Mouse (Mus musculus): ENCODE measurements around the gene Batf3.
"Not testable (repeated sequence)": the region's sequence is repeated elsewhere in the genome, so short reads cannot be mapped to it uniquely, and the experiment has no call there.

The Batf3 gene

DNA sequence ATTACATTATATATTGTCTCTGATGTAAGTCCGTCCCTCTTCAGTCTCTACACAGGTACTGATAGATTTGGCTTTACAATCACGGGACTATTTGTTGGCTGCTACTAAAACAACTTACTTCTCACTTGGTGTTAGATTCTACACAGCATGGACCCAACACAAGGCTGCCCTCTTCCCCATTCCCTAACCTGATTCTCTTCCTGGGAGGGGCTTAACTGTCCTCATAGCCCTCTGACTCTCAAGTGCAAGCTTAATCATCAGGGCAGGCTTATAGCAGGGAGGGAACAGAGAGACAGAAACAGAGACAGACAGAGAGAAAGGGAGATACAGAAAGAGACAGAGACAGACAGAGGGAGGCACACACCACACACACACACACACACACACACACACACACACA lies 34.0 kb downstream of the Batf3 start:
- DNase-seq (ENCODE audit: low read depth, low spot score), result no peak

DNA sequence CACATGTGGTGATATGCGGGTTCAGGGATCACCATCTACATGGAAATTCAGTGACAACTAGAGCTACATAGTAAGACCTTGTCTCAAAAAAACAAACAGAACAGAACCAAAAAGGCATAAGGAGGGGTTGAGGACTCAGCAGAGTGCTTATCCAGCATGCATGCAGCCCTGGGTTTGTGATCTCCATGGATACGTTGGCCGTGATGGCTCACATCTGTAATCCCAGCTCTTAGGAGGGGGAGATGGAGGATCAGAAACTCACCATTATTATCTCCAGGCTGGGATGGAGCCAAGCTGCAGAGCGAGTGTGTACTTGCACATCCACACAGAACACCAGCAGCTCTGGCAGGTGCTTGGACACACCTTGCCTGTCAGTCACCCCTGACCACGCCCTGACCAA lies 34.6 kb downstream of the Batf3 start:
- DNase-seq (ENCODE audit: low read depth, low spot score), result no peak

- no peak for DNase-seq (ENCODE audit: low read depth, low spot score)
Observed at GRCm38 (mm10) chr1:191132934-191133333, 35.3 kb downstream of the Batf3 start.

DNA sequence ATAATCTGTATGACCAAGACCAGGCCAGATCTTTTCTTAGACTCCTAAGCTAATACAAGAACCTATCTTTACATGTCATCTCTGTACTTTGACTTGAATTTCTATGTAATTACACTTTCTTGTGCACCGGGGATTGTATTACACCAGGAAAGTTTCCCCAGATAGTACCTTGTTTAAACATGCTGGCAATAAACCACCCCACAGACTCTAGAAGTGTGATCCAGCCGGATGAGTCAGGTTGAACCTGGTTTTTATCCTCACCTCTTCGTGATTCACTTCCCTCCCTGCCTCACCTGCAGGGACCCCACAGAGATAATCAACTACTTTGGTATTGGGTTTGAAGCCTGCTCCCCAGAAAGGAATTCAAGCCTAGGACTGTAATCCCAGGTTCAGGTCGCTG lies 37.8 kb downstream of the Batf3 start:
- DNase-seq (ENCODE audit: low read depth, low spot score), result no peak

DNA sequence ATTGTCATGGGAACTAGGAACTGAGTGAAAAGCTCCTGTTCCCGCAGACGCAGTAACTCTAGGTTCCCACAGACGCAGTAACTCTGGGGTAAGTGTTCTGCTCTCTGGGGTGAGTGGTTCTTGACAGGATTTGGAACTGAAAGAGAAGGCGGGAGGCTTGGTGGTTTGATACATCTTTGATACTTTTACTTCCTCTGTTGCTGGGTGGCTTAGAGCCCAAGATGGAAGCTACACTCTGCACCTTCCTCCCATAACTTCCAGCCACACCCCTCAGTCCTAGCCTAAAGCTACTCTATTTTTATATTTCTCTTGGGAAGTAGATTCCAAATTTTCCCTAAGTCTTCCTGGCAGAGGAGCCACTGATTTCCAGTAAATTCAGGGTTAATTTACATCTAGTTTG lies 40.8 kb downstream of the Batf3 start:
- no peak for DNase-seq (ENCODE audit: low read depth, low spot score)

DNA sequence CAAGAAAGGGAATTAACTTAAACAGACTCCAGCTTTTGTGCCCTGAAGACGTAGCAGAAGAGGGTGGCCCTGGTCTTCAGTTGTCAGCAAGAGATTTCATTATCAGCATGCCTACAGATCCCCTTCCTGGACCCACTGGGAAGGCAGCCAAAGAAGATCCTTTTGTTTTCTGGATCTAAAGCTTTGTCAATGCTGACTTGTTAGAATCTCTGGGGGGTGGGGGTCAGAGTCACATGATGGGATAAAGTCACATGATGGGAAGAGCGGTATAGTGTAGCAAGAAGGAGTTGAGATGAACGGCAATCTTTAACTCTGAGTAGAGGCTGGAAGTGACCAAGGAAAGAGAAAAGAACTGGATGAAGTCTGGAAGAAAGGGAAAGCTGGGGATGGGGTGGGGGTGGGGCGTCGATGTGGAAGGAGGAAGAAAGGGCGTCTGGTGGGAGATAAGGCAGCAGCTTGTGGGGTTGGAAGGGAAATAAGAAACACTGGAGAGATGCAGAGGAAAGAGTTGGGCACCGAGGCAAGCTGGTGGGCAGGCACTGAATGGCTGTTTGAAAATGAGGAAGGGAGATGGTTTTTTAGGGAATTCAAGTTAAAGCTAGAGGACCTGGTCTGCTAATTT lies 41.3 kb downstream of the Batf3 start:
- peak; percentile 49 for DNase-seq (ENCODE audit: low read depth, low spot score)

GRCm38 (mm10) chr1:191140983-191141382 lies 43.3 kb downstream of the Batf3 start:
- DNase-seq (ENCODE audit: low read depth, low spot score), result no peak

GRCm38 (mm10) chr1:191149489-191149888 lies 51.8 kb downstream of the Batf3 start:
- not testable (repeated sequence) for DNase-seq (ENCODE audit: low read depth, low spot score)

GRCm38 (mm10) chr1:191150924-191151605 lies 53.4 kb downstream of the Batf3 start:
- no peak for DNase-seq (ENCODE audit: low read depth, low spot score)

- DNase-seq (ENCODE audit: low read depth, low spot score), result peak; percentile 76
Observed at GRCm38 (mm10) chr1:191153052-191153451, 55.4 kb downstream of the Batf3 start.

DNA sequence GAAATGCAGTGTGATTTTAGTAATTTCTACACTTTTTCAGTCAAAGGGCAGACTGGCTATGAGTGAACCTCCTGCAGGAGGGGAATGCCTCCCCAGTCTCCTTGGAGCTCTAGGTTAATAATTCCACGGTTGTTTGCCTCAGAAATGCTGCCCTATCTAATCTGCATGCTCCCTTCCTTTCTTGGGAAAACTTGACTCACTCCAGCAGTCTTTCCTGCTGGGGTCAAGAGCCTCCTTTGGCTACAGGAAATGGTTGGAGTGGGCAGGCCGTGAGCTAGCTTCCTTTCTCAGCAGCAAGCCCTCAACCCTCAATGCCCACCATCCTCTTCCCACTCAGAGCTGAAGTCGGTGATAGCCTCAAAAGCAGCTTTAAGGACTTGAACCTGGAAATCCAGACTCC lies 56.7 kb downstream of the Batf3 start:
- no peak for DNase-seq (ENCODE audit: low read depth, low spot score)

Data from ES-CJ7 (cell line).